Mouse (Mus musculus) hematopoietic stem cell, adult 5-6 weeks (primary cell): Measurements from ENCODE around the gene Tlcd2. TPM values are rescaled to one million over a fixed set of nuclear protein-coding genes. Genes with fewer than 3 reads are reported as not detected.

Experiments
- ATAC-seq, 2 experiments: fragments of 125-278 bp in 1 of 2; replicated peaks in 1 of 2; 2 replicates each; pipeline ENCODE4 v1.8.0; 2016 to 2017; ENCODE audit warnings: inconsistent platforms in 2 of 2, mild to moderate bottlenecking in 2 of 2, moderate number of reproducible peaks in 2 of 2, low read depth in 1 of 2, moderate TSS enrichment in 1 of 2; ENCODE audit not compliant: low FRiP score in 2 of 2, poor library complexity in 2 of 2, severe bottlenecking in 2 of 2, insufficient read depth in 1 of 2, low TSS enrichment in 1 of 2
- total RNA-seq: library from RNA; stranded (forward); fragments of 172-1452, 232-1000 nt; gene quantifications from 2 replicates; pipeline ENCODE4 v1.2.3, GENCODE M21; 2017

Gene Tlcd2
- total RNA-seq, 1 experiment from 2014 or later = 24.7 TPM

GRCm38 (mm10) chr11:75460103-75460843, 1.2 kb upstream of the Tlcd2 start:
- peak; percentile 46 to 55 for ATAC-seq

DNA sequence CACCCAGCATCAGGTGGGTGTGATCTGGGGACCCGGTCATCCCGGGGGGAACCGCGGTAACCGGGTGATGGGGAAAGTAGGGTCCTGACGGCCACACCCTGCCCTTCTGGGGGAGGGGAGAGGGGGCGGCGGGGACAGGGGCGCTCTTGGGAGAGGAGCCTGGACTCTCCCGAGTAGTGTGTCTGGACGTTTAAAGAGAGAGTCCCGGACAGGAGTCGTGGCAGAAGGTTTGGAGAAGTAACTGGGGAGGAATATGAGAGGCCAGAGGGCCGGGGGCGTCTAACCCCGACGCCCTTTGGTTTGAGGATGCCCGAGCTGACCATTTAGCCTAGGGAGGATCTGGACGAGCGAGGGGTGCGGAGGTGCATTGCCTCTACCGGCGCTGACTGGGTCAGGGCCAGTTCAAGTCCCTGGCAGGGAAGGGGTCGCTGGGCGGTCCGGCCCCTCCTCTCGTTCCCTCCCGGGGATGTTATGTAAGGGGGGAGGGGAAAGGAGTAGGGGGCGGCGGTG, 283 bp downstream of the Tlcd2 start:
- no peak for ATAC-seq

GRCm38 (mm10) chr11:75462253-75462783, 803 bp downstream of the Tlcd2 start:
- ATAC-seq = no peak

- no peak for ATAC-seq
These were observed 1.4 kb downstream of the Tlcd2 start for GRCm38 (mm10) chr11:75462865-75463336.

DNA sequence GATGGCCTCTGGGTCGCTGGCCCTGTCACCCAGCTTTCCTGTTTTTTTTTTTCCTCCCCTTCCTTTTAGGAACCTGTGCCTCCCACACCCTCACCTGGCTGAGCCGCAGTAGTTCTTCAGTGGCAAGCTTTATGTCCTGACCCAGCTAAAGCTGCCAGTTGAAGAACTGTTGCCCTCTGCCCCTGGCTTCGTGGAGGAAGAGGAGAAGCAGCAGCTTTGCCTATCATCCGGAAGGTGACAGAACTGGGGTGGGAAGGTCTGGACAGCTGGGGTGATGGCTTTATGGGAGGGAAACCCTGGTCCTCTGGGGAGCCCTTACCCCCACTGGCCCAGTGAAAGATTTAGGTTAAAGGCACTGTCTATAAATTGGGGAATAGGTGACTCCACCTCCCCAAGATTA, 2.1 kb downstream of the Tlcd2 start:
- no peak for ATAC-seq

DNA sequence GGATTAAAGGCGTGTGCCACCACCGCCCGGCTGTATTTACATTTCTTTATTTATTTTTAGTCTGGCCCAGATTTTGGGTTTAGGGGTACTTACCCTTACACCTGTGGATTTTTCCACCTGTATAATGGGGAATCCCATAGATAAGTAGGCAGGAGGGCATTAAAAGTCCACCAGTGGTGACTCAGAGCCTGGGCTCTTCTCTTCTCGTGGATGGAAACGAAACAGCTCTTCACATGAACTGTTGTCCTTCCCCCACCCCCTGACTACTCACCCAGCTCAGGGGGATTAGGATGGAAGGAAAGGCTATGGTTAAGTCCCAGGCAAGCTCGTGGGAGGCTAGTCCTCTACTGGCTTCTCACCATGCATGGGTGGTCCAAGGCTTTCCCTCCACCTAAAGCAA, 2.9 kb downstream of the Tlcd2 start:
- no peak for ATAC-seq

DNA sequence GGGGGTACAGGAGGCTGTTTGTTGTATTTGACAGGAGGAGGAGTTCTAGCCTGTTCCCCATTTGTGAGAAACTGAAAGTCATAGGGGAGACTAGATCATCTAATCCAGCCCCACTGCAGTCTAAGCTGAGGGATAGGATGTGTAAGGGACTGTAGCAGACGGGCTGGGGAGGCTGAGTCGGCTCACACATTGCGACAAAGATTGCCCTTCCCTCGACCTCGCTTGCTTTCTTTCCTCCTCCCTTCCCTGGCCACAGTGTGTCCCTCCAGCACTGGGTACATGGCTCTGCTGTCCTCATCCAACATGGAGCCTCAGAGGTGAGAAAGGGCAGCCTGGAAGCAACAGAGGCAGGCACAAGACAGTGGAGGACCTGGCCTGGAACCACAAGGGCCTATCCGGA, 3.5 kb downstream of the Tlcd2 start:
- ATAC-seq = no peak

- no peak for ATAC-seq
These were observed 5.4 kb downstream of the Tlcd2 start for GRCm38 (mm10) chr11:75466731-75467505.

DNA sequence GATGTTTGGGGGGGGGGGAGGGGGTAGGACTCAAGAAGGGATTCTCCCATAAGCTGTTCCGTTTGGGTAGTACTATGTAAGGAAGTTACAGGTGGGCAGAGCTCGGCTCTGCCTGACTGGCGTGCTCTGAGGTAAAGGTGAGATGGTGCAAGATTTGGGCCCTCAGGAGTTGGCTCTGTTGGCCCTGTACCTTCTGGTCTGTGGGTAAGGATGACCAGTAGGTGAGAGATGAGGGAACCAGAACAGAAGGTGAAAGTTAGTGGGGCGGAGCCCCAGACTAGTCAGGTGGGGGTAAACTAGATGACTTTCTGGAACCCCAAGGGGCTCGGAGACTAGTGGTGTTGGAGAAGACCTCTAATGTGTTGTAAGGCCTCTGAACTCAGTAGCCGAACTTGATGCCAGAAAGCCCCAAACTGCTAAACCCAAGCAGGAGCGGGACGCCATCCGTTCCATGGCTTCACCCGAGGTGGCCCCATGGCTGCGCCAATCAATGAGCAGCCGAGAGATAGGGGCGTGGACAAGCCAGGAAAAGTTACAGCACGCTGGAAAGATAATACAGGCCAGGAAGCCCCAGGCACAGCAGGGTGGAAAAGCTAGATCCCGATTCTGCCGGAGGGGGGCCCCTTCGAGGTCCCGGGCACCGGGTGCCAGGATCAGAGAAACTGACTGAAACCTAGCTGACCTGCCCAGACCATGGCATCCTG, 6.1 kb downstream of the Tlcd2 start:
- peak; percentile 61 to 80; a peak in 3 of 4 replicates for ATAC-seq

GRCm38 (mm10) chr11:75468410-75468809, 6.9 kb downstream of the Tlcd2 start:
- ATAC-seq = no peak

DNA sequence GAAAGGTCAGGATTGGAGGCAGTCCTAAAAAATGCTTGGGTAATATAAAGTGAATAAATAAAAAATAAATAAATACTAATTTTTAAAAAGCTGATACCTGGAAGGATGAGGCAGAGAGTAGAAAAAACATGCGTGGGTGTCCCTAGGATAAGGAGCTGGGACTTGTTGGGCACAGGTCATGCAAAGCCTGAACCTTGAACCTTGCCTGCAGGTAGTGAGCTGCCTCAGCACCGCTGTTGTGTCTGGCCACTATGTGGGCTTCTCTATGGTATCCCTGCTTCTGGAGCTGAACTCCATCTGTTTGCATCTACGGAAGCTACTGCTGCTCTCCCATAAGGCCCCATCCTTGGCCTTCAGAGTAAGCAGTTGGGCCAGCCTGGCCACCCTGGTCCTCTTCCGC, 7.7 kb downstream of the Tlcd2 start:
- ATAC-seq = no peak

- no peak for ATAC-seq
These were observed 9.2 kb downstream of the Tlcd2 start for GRCm38 (mm10) chr11:75470675-75471074.

GRCm38 (mm10) chr11:75472469-75473081, 11.1 kb downstream of the Tlcd2 start:
- 0 out of 4 replicates have a peak, but pooled peaks of 1 of the 2 experiments have one; percentile 13 for ATAC-seq

DNA sequence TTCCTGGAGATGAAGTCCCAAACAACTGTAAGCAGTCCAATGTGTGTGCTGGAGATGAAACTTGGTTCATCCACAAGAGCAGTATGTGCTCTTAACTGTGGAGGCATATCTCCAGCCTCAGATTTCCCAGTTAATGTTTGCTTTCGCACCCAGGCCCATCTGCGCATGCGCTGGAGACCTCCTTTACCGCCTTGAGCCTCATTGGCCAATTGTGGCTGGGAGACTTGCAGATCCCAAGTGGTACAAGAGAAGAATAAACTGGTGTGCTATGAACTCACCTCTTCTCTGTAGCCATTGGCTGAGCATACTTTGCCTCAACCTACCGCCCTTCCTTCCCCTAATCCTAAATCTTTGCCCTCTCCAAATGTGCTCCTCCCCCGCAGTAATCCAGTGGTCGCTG, 11.9 kb downstream of the Tlcd2 start:
- no peak for ATAC-seq

DNA sequence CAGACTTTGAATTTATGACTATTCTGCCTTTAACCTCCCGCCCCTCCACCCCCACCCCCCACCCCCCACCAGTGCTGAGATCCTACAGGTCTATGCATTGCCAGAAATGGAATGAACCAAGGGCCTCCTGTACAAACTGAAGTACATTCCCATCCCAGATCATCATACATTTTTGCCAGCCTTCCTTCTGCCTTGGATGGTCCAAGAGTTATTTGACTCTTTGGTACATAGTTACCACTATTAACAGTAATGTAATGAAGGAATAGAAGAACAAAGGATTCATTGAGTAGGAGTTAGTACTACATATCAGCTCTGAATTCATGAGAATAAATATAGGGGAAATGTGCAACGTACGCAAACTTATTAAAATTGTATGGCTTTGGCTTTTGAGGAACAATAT, 24.7 kb downstream of the Tlcd2 start:
- ATAC-seq = no peak

GRCm38 (mm10) chr11:75486601-75487285, 25.2 kb downstream of the Tlcd2 start, which contains the start of gene Prpf8:
Gene Prpf8, plus strand, starts transcription at chr11:75486816.
- ATAC-seq = peak; percentile 99 to 100

GRCm38 (mm10) chr11:75487496-75487895, 26.0 kb downstream of the Tlcd2 start:
- no peak for ATAC-seq
